Mouse (Mus musculus): ENCODE measurements at regions not wholly inside any gene's neighbourhood (a gene's known extent, or its start where the extent isn't known, plus 50 kb on each side); places are given as distances from the start of the nearest gene placed in this dataset.

GRCm38 (mm10) chr5:96939273-96939672, 58.2 kb upstream of the Bmp2k start:
- no peak for TF ChIP-seq CTCF (IDR thresholded peaks at IDR 0.05; ENCODE audit: low read depth, low read length)
- TF ChIP-seq POLR2A (IDR thresholded peaks at IDR 0.05; ENCODE audit: extremely low read depth, insufficient read depth, low read length), result no peak

Measured in liver, adult 2 months (tissue).